Comparison of ENCODE assay signal across 8 mouse cellular contexts in the genomic region with DNA sequence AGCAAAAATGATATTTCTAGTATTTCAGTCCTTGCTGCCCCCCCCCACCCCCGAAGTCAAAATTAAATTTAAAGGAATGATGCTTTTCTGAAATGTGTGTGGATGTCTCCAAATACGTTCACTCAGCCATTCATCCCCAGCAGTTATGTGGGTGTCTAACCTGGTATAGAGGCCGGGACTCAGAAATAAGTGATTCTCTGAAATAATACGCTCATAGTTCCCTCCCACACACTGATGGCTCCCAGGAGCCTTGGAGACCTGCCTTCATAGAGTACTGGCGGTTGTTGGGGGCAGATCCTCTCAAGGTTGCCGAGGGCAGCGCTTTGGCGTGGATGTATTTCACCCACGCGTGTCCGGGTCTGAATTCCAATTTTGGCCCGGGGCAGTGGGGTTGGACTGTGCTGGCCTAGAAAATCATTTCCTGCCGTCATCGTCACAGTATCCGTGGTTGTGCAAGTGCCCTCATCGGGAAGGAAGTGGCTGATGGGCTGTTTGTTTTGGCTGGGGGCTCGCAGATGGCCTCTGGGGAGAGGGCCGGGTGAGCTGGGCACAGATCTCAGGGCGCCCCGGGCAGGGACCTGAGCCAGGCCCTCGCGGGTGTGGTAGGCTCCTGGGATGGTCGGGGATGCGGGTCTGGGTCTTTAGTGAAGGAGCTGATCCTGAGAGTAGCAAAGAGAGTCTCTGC. TPM values are rescaled to one million over a fixed set of nuclear protein-coding genes. Genes with fewer than 3 reads are reported as not detected.
DNase-seq lines count a peak whose midpoint lies in the region; ATAC-seq lines count a peak whose summit lies in the region.

No protein-coding gene starts in this region.

- H3K27me3 ChIP-seq in hindbrain, embryonic 12.5 days, result no peaks in the 10 kb centered on the region
- H3K27me3 ChIP-seq in hindbrain, embryonic 16.5 days (replicated peaks; ENCODE audit: control insufficient read depth, insufficient read depth, low read length), result no peaks in the 10 kb centered on the region
- no peaks in the 10 kb centered on the region for H3K27me3 ChIP-seq in heart, embryonic 12.5 days (replicated peaks)
- H3K27me3 ChIP-seq in limb, embryonic 11.5 days (ENCODE audit: control insufficient read depth, insufficient read depth, low read length), result no peaks in the 10 kb centered on the region
- no peaks in the 10 kb centered on the region for H3K27me3 ChIP-seq in neural tube, embryonic 14.5 days (ENCODE audit: control insufficient read depth, insufficient read depth, low read length)

- ATAC-seq in hindbrain, embryonic 12.5 days (ENCODE audit: low FRiP score), result 0 out of 2 replicates have a peak, but pooled peaks have one; percentile 11
- ATAC-seq in hindbrain, embryonic 16.5 days, result no peak
- ATAC-seq in heart, embryonic 12.5 days (ENCODE audit: insufficient number of reproducible peaks, low FRiP score), result 0 out of 2 replicates have a peak, but pooled peaks have one; percentile 26
- no peak for ATAC-seq in limb, embryonic 11.5 days (ENCODE audit: insufficient number of reproducible peaks, low FRiP score, low TSS enrichment, low read depth)
- peak; percentile 34; the same call in 1 of the 2 replicates for ATAC-seq in neural tube, embryonic 14.5 days (ENCODE audit: low read depth)

- no peak overlapping the region for H3K4me2 ChIP-seq in hindbrain, embryonic 12.5 days (replicated peaks)
- H3K4me2 ChIP-seq in hindbrain, embryonic 16.5 days (ENCODE audit: low read length), result no peak overlapping the region
- peak overlapping the region; percentile 16; the same call in 1 of the 2 replicates for H3K4me2 ChIP-seq in heart, embryonic 12.5 days
- H3K4me2 ChIP-seq in limb, embryonic 11.5 days (ENCODE audit: low read depth, severe bottlenecking), result no peak overlapping the region
- no peak overlapping the region for H3K4me2 ChIP-seq in neural tube, embryonic 14.5 days (ENCODE audit: low read depth, low read length)

- H3K4me3 ChIP-seq in hindbrain, embryonic 12.5 days, result no peak overlapping the region
- H3K4me3 ChIP-seq in hindbrain, embryonic 16.5 days (ENCODE audit: low read length), result no peak overlapping the region
- no peak overlapping the region for H3K4me3 ChIP-seq in heart, embryonic 12.5 days
- H3K4me3 ChIP-seq in limb, embryonic 11.5 days (ENCODE audit: low read depth, low read length), result no peak overlapping the region
- no peak overlapping the region for H3K4me3 ChIP-seq in neural tube, embryonic 14.5 days (ENCODE audit: low read depth, low read length)

- H3K9me3 ChIP-seq in hindbrain, embryonic 12.5 days (replicated peaks), result no peaks in the 10 kb centered on the region
- no peaks in the 10 kb centered on the region for H3K9me3 ChIP-seq in hindbrain, embryonic 16.5 days (ENCODE audit: control insufficient read depth, low read length)
- no peaks in the 10 kb centered on the region for H3K9me3 ChIP-seq in heart, embryonic 12.5 days (replicated peaks)
- no peaks in the 10 kb centered on the region for H3K9me3 ChIP-seq in limb, embryonic 11.5 days (ENCODE audit: control insufficient read depth, low read length)
- no peaks in the 10 kb centered on the region for H3K9me3 ChIP-seq in neural tube, embryonic 14.5 days (ENCODE audit: control insufficient read depth, low read length)

- DNase-seq in adrenal gland, postnatal 36 days, result peak; percentile 57 to 62
- no peak for DNase-seq in limb, embryonic 11.5 days (ENCODE audit: low spot score)
- no peak for DNase-seq in natural killer cell, adult 2 months (ENCODE audit: low spot score in 2 of 2)
- DNase-seq in urinary bladder, postnatal 14 days (ENCODE audit: low spot score), result no peak

- peaks cover 45% of the 10 kb centered on the region for H3K4me1 ChIP-seq in hindbrain, embryonic 12.5 days
- peaks cover 22% of the 10 kb centered on the region for H3K4me1 ChIP-seq in hindbrain, embryonic 16.5 days (ENCODE audit: control insufficient read depth, insufficient read depth, low read depth, low read length)
- H3K4me1 ChIP-seq in heart, embryonic 12.5 days (replicated peaks), result peaks cover 65% of the 10 kb centered on the region
- peaks cover 35% of the 10 kb centered on the region for H3K4me1 ChIP-seq in limb, embryonic 11.5 days (ENCODE audit: control insufficient read depth, insufficient read depth, low read length)
- H3K4me1 ChIP-seq in neural tube, embryonic 14.5 days (ENCODE audit: control insufficient read depth, insufficient read depth, low read length), result peaks cover 12% of the 10 kb centered on the region; the same call in 1 of the 2 replicates

- no peak overlapping the region for H3K9ac ChIP-seq in hindbrain, embryonic 12.5 days
- no peak overlapping the region for H3K9ac ChIP-seq in hindbrain, embryonic 16.5 days (ENCODE audit: low read depth, low read length)
- H3K9ac ChIP-seq in heart, embryonic 12.5 days, result no peak overlapping the region
- no peak overlapping the region for H3K9ac ChIP-seq in limb, embryonic 11.5 days (ENCODE audit: low read length)
- H3K9ac ChIP-seq in neural tube, embryonic 14.5 days (replicated peaks; ENCODE audit: low read depth, low read length), result no peak overlapping the region

- no peaks in the 10 kb centered on the region for H3K36me3 ChIP-seq in hindbrain, embryonic 12.5 days
- no peaks in the 10 kb centered on the region for H3K36me3 ChIP-seq in hindbrain, embryonic 16.5 days (ENCODE audit: control insufficient read depth, insufficient read depth, low read length)
- peaks cover 2% of the 10 kb centered on the region; the same call in 1 of the 2 replicates for H3K36me3 ChIP-seq in heart, embryonic 12.5 days
- no peaks in the 10 kb centered on the region for H3K36me3 ChIP-seq in limb, embryonic 11.5 days (ENCODE audit: control insufficient read depth, insufficient read depth, low read length)
- no peaks in the 10 kb centered on the region for H3K36me3 ChIP-seq in neural tube, embryonic 14.5 days (ENCODE audit: control insufficient read depth, insufficient read depth, low read length)

- 56% methylated on average over 24 of the region's 24 CpGs for WGBS in hindbrain, embryonic 12.5 days
- whole genome bisulfite sequencing in hindbrain, embryonic 16.5 days, result 65% methylated on average over 24 of the region's 24 CpGs
- WGBS in heart, embryonic 12.5 days, result 61% methylated on average over 24 of the region's 24 CpGs
- 70% methylated on average over 24 of the region's 24 CpGs for WGBS in limb, embryonic 11.5 days
- 62% methylated on average over 24 of the region's 24 CpGs for WGBS in neural tube, embryonic 14.5 days

- H3K27ac ChIP-seq in hindbrain, embryonic 12.5 days, result peak overlapping the region; percentile 40; the same call in 1 of the 2 replicates
- H3K27ac ChIP-seq in hindbrain, embryonic 16.5 days (ENCODE audit: low read depth, low read length), result no peak overlapping the region
- H3K27ac ChIP-seq in heart, embryonic 12.5 days (ENCODE audit: poor library complexity, severe bottlenecking), result peak overlapping the region; percentile 16; the same call in 1 of the 2 replicates
- H3K27ac ChIP-seq in limb, embryonic 11.5 days (replicated peaks; ENCODE audit: low read depth, low read length), result peak overlapping the region; percentile 77; the same call in 1 of the 2 replicates
- H3K27ac ChIP-seq in neural tube, embryonic 14.5 days (ENCODE audit: low read depth, low read length), result no peak overlapping the region

RNA-seq across cellular contexts. Expression of a gene that starts 19.0 kb away (rescaled TPM):
- 20.9 and 21.5 TPM in 2 replicates for polyA plus RNA-seq in hindbrain, embryonic 12.5 days (2016; fragmentation: Nextera tagmentation; extraction: Ambion mirVana)
- polyA plus RNA-seq in hindbrain, embryonic 16.5 days (2015; fragmentation: Nextera tagmentation; extraction: Ambion mirVana), result 4.9 and 7.4 TPM in 2 replicates
- 10 to 100 TPM; 24.7 to 28.3 TPM for total RNA-seq in adrenal gland, postnatal 36 days (2021)
- 16.0 and 16.3 TPM in 2 replicates for polyA plus RNA-seq in heart, embryonic 12.5 days (2016; fragmentation: Nextera tagmentation; extraction: Ambion mirVana)
- polyA plus RNA-seq in limb, embryonic 11.5 days (2014; fragmentation: Nextera tagmentation; extraction: Ambion mirVana), result 14.6 and 14.7 TPM in 2 replicates
- 1.8 and 3.6 TPM in 2 replicates for polyA plus RNA-seq in neural tube, embryonic 14.5 days (2014; fragmentation: Nextera tagmentation; extraction: Ambion mirVana)

Comparison
In these comparisons a context has a peak if more than half of its experiments do, and no peak if none do; other contexts are left out.
1. ATAC-seq: peak in hindbrain, embryonic 12.5 days (single experiment), heart, embryonic 12.5 days (single experiment) and neural tube, embryonic 14.5 days (single experiment); none in hindbrain, embryonic 16.5 days (single experiment) and limb, embryonic 11.5 days (single experiment).
2. H3K27ac ChIP-seq: peak in hindbrain, embryonic 12.5 days (single experiment), heart, embryonic 12.5 days (single experiment) and limb, embryonic 11.5 days (single experiment); none in hindbrain, embryonic 16.5 days (single experiment) and neural tube, embryonic 14.5 days (single experiment).
3. DNase-seq: peak in adrenal gland, postnatal 36 days (2 of 2); none in limb, embryonic 11.5 days (single experiment), natural killer cell, adult 2 months (0 of 2) and urinary bladder, postnatal 14 days (single experiment).